Mouse (Mus musculus): ENCODE measurements around the gene Caly.

DNA sequence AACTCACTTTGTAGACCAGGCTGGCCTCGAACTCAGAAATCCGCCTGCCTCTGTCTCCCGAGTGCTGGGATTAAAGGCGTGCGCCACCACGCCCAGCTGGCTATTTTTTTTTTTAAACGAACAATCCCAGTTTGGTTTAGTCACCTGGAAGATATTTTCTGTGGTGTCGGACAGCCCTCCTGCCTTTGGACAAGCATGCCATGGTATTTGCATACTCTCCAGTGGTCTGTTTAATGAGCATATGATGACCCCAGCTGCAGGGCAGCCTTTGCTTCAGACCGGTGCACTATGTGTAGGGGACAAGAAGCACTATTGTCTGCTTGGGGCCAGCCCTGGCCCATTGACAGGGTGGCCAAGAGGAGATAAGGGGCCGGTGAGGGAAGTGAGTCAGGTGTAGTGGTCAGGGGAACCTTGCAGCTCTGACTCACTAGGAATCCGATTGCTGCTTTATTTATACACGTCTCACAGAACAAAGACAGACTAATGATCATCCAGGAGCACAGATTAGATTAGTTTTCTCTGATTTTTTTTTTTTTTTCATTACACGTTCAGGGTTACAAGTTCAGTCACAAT is 39.1 kb upstream of the Caly start:
- TF ChIP-seq POLR2A (IDR thresholded peaks at IDR 0.05; ENCODE audit: borderline replicate concordance, extremely low read depth, low read depth, low read length) (no peak), CTCF (IDR thresholded peaks at IDR 0.05; ENCODE audit: insufficient read depth, low read length) (no peak)

Data from lung, adult 2 months (tissue).